Mouse (Mus musculus): ENCODE results near the gene Trappc12.

GRCm38 (mm10) chr12:28785299-28785698 lies 35.0 kb upstream of the Trappc12 start:
- TF ChIP-seq CTCF (IDR thresholded peaks at IDR 0.05; ENCODE audit: low read depth) (no peak), EP300 (IDR thresholded peaks at IDR 0.05; ENCODE audit: low read depth) (no peak)

Data from liver, postnatal 0 days (tissue).